Mouse (Mus musculus) CD8-positive naive resting alpha-beta T cell, adult 57 days (primary cell): ENCODE measurements around the gene Rab38. TPM values are rescaled to one million over a fixed set of nuclear protein-coding genes. Genes with fewer than 3 reads are reported as not detected.

Source experiments
- total RNA-seq: library from RNA; stranded (reverse); gene quantifications from one replicate; pipeline ENCODE4 v1.2.4, GENCODE M21; 2023

Rab38 gene
- total RNA-seq, result 0.34 TPM

GRCm38 (mm10) chr7:88429786-88430691 is at the start of gene Rab38:
Rab38 (plus strand) TSS chr7:88430273.

Other genes with a start within 250 kb of the Rab38 start
- gene Ctsc, start 152.2 kb upstream of the Rab38 start, total RNA-seq, result 156 TPM